In the genomic region with DNA sequence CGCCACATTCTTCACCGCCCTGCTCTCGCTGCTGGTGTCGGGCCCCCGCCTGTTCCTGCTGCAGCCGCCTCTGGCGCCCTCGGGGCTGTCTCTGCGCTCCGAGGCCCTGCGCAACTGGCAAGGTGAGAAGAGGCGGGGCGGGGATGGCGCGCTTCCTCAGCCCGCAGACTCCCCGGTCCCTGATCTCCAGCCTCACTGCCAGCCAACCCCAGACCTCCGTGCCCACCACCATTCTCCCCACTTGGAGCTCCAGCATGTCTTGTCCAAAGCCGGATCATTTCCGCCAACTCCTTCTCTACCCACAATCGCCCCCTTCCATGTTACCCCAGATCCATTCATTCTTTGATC, we compare ENCODE assay signal across 8 mouse cellular contexts. TPM values are rescaled to one million over a fixed set of nuclear protein-coding genes. Genes with fewer than 3 reads are reported as not detected.
DNase-seq lines count a peak whose midpoint lies in the region; ATAC-seq and TF ChIP-seq lines count a peak whose summit lies in the region.

No protein-coding gene starts in this region.

- TF ChIP-seq EP300 in heart, postnatal 0 days (IDR thresholded peaks at IDR 0.05; ENCODE audit: low read depth): no peak

- peaks cover 13% of the 10 kb centered on the region for H3K4me1 ChIP-seq in heart, postnatal 0 days (ENCODE audit: control insufficient read depth, insufficient read depth)
- H3K4me1 ChIP-seq in bone marrow, adult 2 months (ENCODE audit: control insufficient read depth, insufficient read depth, low read length): no peaks in the 10 kb centered on the region; the same call in 1 of the 2 replicates
- H3K4me1 ChIP-seq in hindbrain, embryonic 14.5 days (replicated peaks; ENCODE audit: control insufficient read depth, insufficient read depth, low read length): peaks cover 10% of the 10 kb centered on the region
- peaks cover 10% of the 10 kb centered on the region; the same call in 1 of the 2 replicates for H3K4me1 ChIP-seq in midbrain, embryonic 14.5 days (ENCODE audit: control insufficient read depth, insufficient read depth, low read length)

- intact Hi-C loops in heart, postnatal 14 days (cut with DNase I): loop anchor here (5.0 kb wide), 3 partner anchors 55 to 130 kb away; no protein-coding TSS in a partner anchor
- intact Hi-C loops in left cerebral cortex, postnatal 36 days (cut with DNase I): loop anchor here (2.0 to 5.0 kb wide), 3 partner anchors 56 to 145 kb away; partner anchors contain the start of genes Mdh2 and Styxl1

- no peaks in the 10 kb centered on the region for H3K27me3 ChIP-seq in heart, postnatal 0 days (ENCODE audit: control insufficient read depth, insufficient read depth, low read length)
- no peaks in the 10 kb centered on the region for H3K27me3 ChIP-seq in hindbrain, embryonic 14.5 days (ENCODE audit: control insufficient read depth, insufficient read depth, low read length)
- H3K27me3 ChIP-seq in midbrain, embryonic 14.5 days (ENCODE audit: control insufficient read depth, insufficient read depth, low read length): no peaks in the 10 kb centered on the region

- no peaks in the 10 kb centered on the region for H3K9me3 ChIP-seq in heart, postnatal 0 days (replicated peaks; ENCODE audit: control insufficient read depth, low read length)
- H3K9me3 ChIP-seq in hindbrain, embryonic 14.5 days (ENCODE audit: control insufficient read depth, low read length): no peaks in the 10 kb centered on the region
- H3K9me3 ChIP-seq in midbrain, embryonic 14.5 days (ENCODE audit: control insufficient read depth, low read length): no peaks in the 10 kb centered on the region

- H3K9ac ChIP-seq in heart, postnatal 0 days (replicated peaks; ENCODE audit: low read depth, low read length): peak overlapping the region; percentile 74
- H3K9ac ChIP-seq in hindbrain, embryonic 14.5 days: peak overlapping the region; percentile 79
- peak overlapping the region; percentile 81 for H3K9ac ChIP-seq in midbrain, embryonic 14.5 days (replicated peaks; ENCODE audit: low read length)

- peak overlapping the region; percentile 92 for H3K4me2 ChIP-seq in heart, postnatal 0 days (ENCODE audit: low read depth, low read length)
- H3K4me2 ChIP-seq in hindbrain, embryonic 14.5 days (replicated peaks): peak overlapping the region; percentile 52
- peak overlapping the region; percentile 74 for H3K4me2 ChIP-seq in midbrain, embryonic 14.5 days (ENCODE audit: low read length)

- 0% methylated on average over 21 of the region's 21 CpGs for WGBS in heart, postnatal 0 days
- WGBS in bone marrow, adult 2 months: under 1% methylated on average over 21 of the region's 21 CpGs
- 0% methylated on average over 20 of the region's 21 CpGs for WGBS in hindbrain, embryonic 14.5 days
- WGBS in midbrain, embryonic 14.5 days: under 1% methylated on average over 21 of the region's 21 CpGs

- TF ChIP-seq POLR2A in bone marrow, adult 2 months (IDR thresholded peaks at IDR 0.05; ENCODE audit: borderline replicate concordance, control insufficient read depth, low read depth, low read length): no peak

- no peak for TF ChIP-seq CTCF in heart, postnatal 0 days (IDR thresholded peaks at IDR 0.05; ENCODE audit: low read depth)
- TF ChIP-seq CTCF in bone marrow, adult 2 months (IDR thresholded peaks at IDR 0.05; ENCODE audit: control insufficient read depth, insufficient read depth, low read length): no peak

- DNase-seq in heart, postnatal 0 days (ENCODE audit: low spot score): no peak
- no peak for DNase-seq in heart, postnatal 14 days
- no peak for DNase-seq in hindbrain, embryonic 14.5 days (ENCODE audit: low spot score)
- no peak for DNase-seq in midbrain, embryonic 14.5 days
- no peak for DNase-seq in left cerebral cortex, postnatal 36 days (ENCODE audit: low spot score in 2 of 2)
- no peak for DNase-seq in left cerebral cortex, adult 18-20 months (ENCODE audit: low spot score in 2 of 2)
- no peak for DNase-seq in frontal cortex, postnatal 36 days (ENCODE audit: low spot score in 2 of 2)

- H3K4me3 ChIP-seq in heart, postnatal 0 days (ENCODE audit: low read depth, low read length): peak overlapping the region; percentile 94
- H3K4me3 ChIP-seq in bone marrow, adult 2 months (replicated peaks; ENCODE audit: control insufficient read depth, low read depth, low read length): peak overlapping the region; percentile 88
- peak overlapping the region; percentile 67 for H3K4me3 ChIP-seq in hindbrain, embryonic 14.5 days (replicated peaks; ENCODE audit: low read length)
- peak overlapping the region; percentile 86 for H3K4me3 ChIP-seq in midbrain, embryonic 14.5 days (replicated peaks; ENCODE audit: low read depth, low read length)

- peak; percentile 65 for ATAC-seq in heart, postnatal 0 days (ENCODE audit: insufficient read depth, low read depth)
- peak; percentile 87 for ATAC-seq in hindbrain, embryonic 14.5 days (ENCODE audit: low FRiP score)
- peak; percentile 86 for ATAC-seq in midbrain, embryonic 14.5 days (ENCODE audit: low FRiP score, low TSS enrichment)

- peak overlapping the region; percentile 78 for H3K27ac ChIP-seq in heart, postnatal 0 days (ENCODE audit: low read depth)
- peak overlapping the region; percentile 32 for H3K27ac ChIP-seq in bone marrow, adult 2 months (ENCODE audit: control insufficient read depth, insufficient read depth, low read depth, low read length, poor library complexity)
- H3K27ac ChIP-seq in hindbrain, embryonic 14.5 days: peak overlapping the region; percentile 92
- H3K27ac ChIP-seq in midbrain, embryonic 14.5 days (replicated peaks; ENCODE audit: low read depth, low read length): peak overlapping the region; percentile 93

- H3K36me3 ChIP-seq in heart, postnatal 0 days (replicated peaks; ENCODE audit: control insufficient read depth, insufficient read depth, low read length): peaks cover 22% of the 10 kb centered on the region
- H3K36me3 ChIP-seq in hindbrain, embryonic 14.5 days (replicated peaks; ENCODE audit: control insufficient read depth, insufficient read depth): peaks cover 28% of the 10 kb centered on the region
- H3K36me3 ChIP-seq in midbrain, embryonic 14.5 days (ENCODE audit: control insufficient read depth, insufficient read depth, low read length): peaks cover 27% of the 10 kb centered on the region

RNA-seq across cellular contexts. Expression of gene Rhbdd2, which starts 0.4 kb away (rescaled TPM):
- total RNA-seq in heart, postnatal 0 days (2014; rRNA removed; ENCODE audit: low replicate concordance): 6.7 and 11.6 TPM in 2 replicates
- 37.8 and 40.0 TPM in 2 replicates for polyA plus RNA-seq in heart, postnatal 0 days (2015; fragmentation: Nextera tagmentation; extraction: Ambion mirVana)
- 10 to 100 TPM; 13.8 to 16.9 TPM for total RNA-seq in heart, postnatal 14 days (2021)
- 2.7 and 10.5 TPM in 2 replicates for polyA plus RNA-seq in bone marrow, adult 2 months (2011; ENCODE audit: insufficient read depth, insufficient read length, low replicate concordance, missing spikeins)
- 103 and 104 TPM in 2 replicates for polyA plus RNA-seq in hindbrain, embryonic 14.5 days (2014; fragmentation: Nextera tagmentation; extraction: Ambion mirVana)
- 94.0 and 99.5 TPM in 2 replicates for polyA plus RNA-seq in midbrain, embryonic 14.5 days (2014; fragmentation: Nextera tagmentation; extraction: Ambion mirVana)
- 10 to 100 TPM; 77.2 to 90.2 TPM for total RNA-seq in left cerebral cortex, postnatal 36 days (2021)
- total RNA-seq in left cerebral cortex, adult 18-20 months (2021): 10 to 100 TPM; 92.6 to 96.2 TPM

RNA-seq across cellular contexts. Expression of gene Por, which starts 37.1 kb away (rescaled TPM):
- total RNA-seq in heart, postnatal 0 days (2014; rRNA removed; ENCODE audit: low replicate concordance): 71.7 and 85.6 TPM in 2 replicates
- 44.9 and 45.0 TPM in 2 replicates for polyA plus RNA-seq in heart, postnatal 0 days (2015; fragmentation: Nextera tagmentation; extraction: Ambion mirVana)
- total RNA-seq in heart, postnatal 14 days (2021): 10 to 100 TPM; 56.2 to 57.7 TPM
- polyA plus RNA-seq in bone marrow, adult 2 months (2011; ENCODE audit: insufficient read depth, insufficient read length, low replicate concordance, missing spikeins): 17.6 and 28.4 TPM in 2 replicates
- polyA plus RNA-seq in hindbrain, embryonic 14.5 days (2014; fragmentation: Nextera tagmentation; extraction: Ambion mirVana): 79.7 and 84.1 TPM in 2 replicates
- 96.8 and 106 TPM in 2 replicates for polyA plus RNA-seq in midbrain, embryonic 14.5 days (2014; fragmentation: Nextera tagmentation; extraction: Ambion mirVana)
- 10 to 100 TPM; 83.7 to 90.9 TPM for total RNA-seq in left cerebral cortex, postnatal 36 days (2021)
- 10 to 100 TPM; 87.6 to 90.4 TPM for total RNA-seq in left cerebral cortex, adult 18-20 months (2021)

RNA-seq across cellular contexts. Expression of gene Ccl24, which starts 59.9 kb away (rescaled TPM):
- not detected in 2 replicates for total RNA-seq in heart, postnatal 0 days (2014; rRNA removed; ENCODE audit: low replicate concordance)
- 0.45 and 0.82 TPM in 2 replicates for polyA plus RNA-seq in heart, postnatal 0 days (2015; fragmentation: Nextera tagmentation; extraction: Ambion mirVana)
- 1 to 10 TPM; 1.6 to 2.2 TPM for total RNA-seq in heart, postnatal 14 days (2021)
- polyA plus RNA-seq in bone marrow, adult 2 months (2011; ENCODE audit: insufficient read depth, insufficient read length, low replicate concordance, missing spikeins): not detected in 2 replicates
- 2.9 and 3.6 TPM in 2 replicates for polyA plus RNA-seq in hindbrain, embryonic 14.5 days (2014; fragmentation: Nextera tagmentation; extraction: Ambion mirVana)
- polyA plus RNA-seq in midbrain, embryonic 14.5 days (2014; fragmentation: Nextera tagmentation; extraction: Ambion mirVana): 4.1 TPM in 1 of 2 replicates, not detected in the other
- total RNA-seq in left cerebral cortex, postnatal 36 days (2021): under 1 TPM in 1 of 2 experiments, not detected in 1; 0.64 TPM
- under 1 TPM in 1 of 2 experiments, not detected in 1; 0.42 TPM for total RNA-seq in left cerebral cortex, adult 18-20 months (2021)

Comparison
In these comparisons a context has a peak if more than half of its experiments do, and no peak if none do; other contexts are left out.
1. H3K27ac ChIP-seq: peak in every context shown above with its lines; median percentile 93 in midbrain, embryonic 14.5 days; 92 in hindbrain, embryonic 14.5 days; 78 in heart, postnatal 0 days; 32 in bone marrow, adult 2 months.